Mouse (Mus musculus) intestine, embryonic 14.5 days (tissue): ENCODE results near the gene Hist2h2ab. TPM values are rescaled to one million over a fixed set of nuclear protein-coding genes. Genes with fewer than 3 reads are reported as not detected.
"Not testable (repeated sequence)": the region's sequence is repeated elsewhere in the genome, so short reads cannot be mapped to it uniquely, and the experiment has no call there.

ENCODE experiments used
- ATAC-seq: fragments of 200-750 bp; cut with Nextera tagmentation; replicated peaks from 2 replicates; pipeline ENCODE4 v1.8.0; 2017; ENCODE audit warnings: low read depth, moderate number of reproducible peaks, moderate TSS enrichment, moderate library complexity; ENCODE audit not compliant: low FRiP score, low TSS enrichment
- DNase-seq: peaks from one replicate; pipeline ENCODE4 v3.0.0-alpha.2; 2018; ENCODE audit warnings: low spot score
- H3K27ac ChIP-seq: fragments of 300-500 bp; sonication (generic); 2 replicates; pipeline ENCODE4 v1.5.1; 2014; ENCODE audit warnings: low read depth, mild to moderate bottlenecking, control low read depth
- H3K27me3 ChIP-seq: fragments of 300-500 bp; sonication (generic); replicated peaks from 2 replicates; pipeline ENCODE4 v1.6.1; 2014; ENCODE audit warnings: low read length, control low read depth; ENCODE audit not compliant: control insufficient read depth, insufficient read depth
- H3K36me3 ChIP-seq: fragments of 300-500 bp; sonication (generic); 2 replicates; pipeline ENCODE4 v1.6.1; 2014; ENCODE audit warnings: low read length, control low read depth; ENCODE audit not compliant: control insufficient read depth, insufficient read depth
- H3K4me1 ChIP-seq: fragments of 300-500 bp; sonication (generic); replicated peaks from 2 replicates; pipeline ENCODE4 v1.6.1; 2014; ENCODE audit warnings: low read length, control low read depth, mixed read lengths; ENCODE audit not compliant: control insufficient read depth, insufficient read depth
- H3K4me2 ChIP-seq: fragments of 300-500 bp; sonication (generic); 2 replicates; pipeline ENCODE4 v1.6.1; 2014; ENCODE audit warnings: low read length
- H3K4me3 ChIP-seq: fragments of 300-500 bp; sonication (generic); 2 replicates; pipeline ENCODE4 v1.5.1; 2014; ENCODE audit warnings: low read depth, low read length, control low read depth, mixed read lengths
- H3K9ac ChIP-seq: fragments of 300-500 bp; sonication (generic); 2 replicates; pipeline ENCODE4 v1.6.1; 2014; ENCODE audit warnings: mild to moderate bottlenecking, low read length
- H3K9me3 ChIP-seq: fragments of 300-500 bp; sonication (generic); 2 replicates; pipeline ENCODE4 v1.6.1; 2016; ENCODE audit warnings: low read length, control low read depth; ENCODE audit not compliant: control insufficient read depth
- WGBS: fragments of 180-500 bp; shearing (Covaris S2); extraction: QIAGEN DNeasy Blood & Tissue Kit; methylation state at CpG from one replicate; pipeline ENCODE4 v1.1.7; 2014; 5-methylcytosine and 5-hydroxymethylcytosine counted together
- polyA plus RNA-seq: library from polyadenylated mRNA; unstranded; fragments of >200 nt; fragmentation: Nextera tagmentation; extraction: Ambion mirVana; gene quantifications from 2 replicates; pipeline ENCODE4 v1.2.1, GENCODE M21; 2014

The Hist2h2ab gene
- polyA plus RNA-seq, 1 experiment from 2014 or later: 1.3 TPM

DNA sequence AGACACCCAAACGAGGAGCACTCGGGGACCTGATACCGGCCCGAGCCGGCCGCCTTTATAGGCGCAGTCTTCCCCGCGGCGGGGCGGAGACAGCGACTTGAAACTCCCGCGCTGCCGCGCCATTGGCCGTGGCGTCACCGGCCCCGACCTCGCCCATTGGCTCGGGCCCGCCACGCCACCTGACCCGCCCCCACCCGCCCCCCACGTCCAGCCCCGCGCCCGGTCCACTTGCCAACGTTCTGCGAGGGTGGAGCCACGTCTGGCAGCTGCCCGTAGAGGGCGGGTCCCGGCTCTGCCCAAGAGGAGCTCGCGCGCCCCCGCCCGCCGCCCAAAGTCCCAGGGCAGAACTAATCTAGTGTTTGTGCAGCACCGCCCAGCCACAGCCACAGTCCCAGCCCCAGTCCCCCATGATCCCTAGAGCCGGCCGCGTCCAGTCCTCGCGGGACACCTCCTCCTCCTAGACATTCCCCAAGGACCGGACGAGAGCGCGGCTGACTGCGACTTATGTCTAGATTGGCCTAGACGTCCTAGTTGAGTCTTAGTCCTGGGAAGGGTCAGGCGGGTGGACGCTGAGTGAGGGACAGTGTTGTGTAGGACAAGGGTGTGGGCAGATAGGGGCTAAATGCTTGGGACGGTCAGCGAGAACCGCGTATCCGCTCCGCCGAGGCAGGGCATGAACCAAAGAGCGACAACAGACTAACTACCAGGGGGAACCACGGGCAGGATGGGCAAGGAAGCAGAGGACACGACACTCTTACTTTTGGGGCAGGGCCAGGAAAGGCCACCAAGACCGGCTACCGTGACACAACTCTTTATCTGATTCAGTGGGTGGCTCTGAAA lies 19.5 kb downstream of the Hist2h2ab start, which contains the start of gene Hist2h3c2:
Gene Hist2h3c2, minus strand, starts transcription at position 174 of the 840 bp plus-strand sequence.
- Histone ChIP-seq H3K4me3 (peak within 1 kb of the TSS; percentile 55), H3K9ac (peak within 1 kb of the TSS; percentile 89), H3K4me2 (peak within 1 kb of the TSS; percentile 58), H3K27ac (peak within 1 kb of the TSS; percentile 86), H3K4me1 (peaks cover 16% of the 10 kb centered on the region)
- H3K27me3 ChIP-seq, H3K36me3 ChIP-seq, DNase-seq, H3K9me3 ChIP-seq: not testable (repeated sequence)
- under 1% methylated on average over 22 of the region's 68 CpGs for WGBS
- ATAC-seq: peak; percentile 87

GRCm38 (mm10) chr3:96239949-96240798 lies 20.5 kb downstream of the Hist2h2ab start, which contains the start of gene Hist2h2aa2:
Gene Hist2h2aa2, minus strand, starts transcription at chr3:96240276.
- Histone ChIP-seq H3K4me1 (peaks cover 21% of the 10 kb centered on the region), H3K9ac (peak within 1 kb of the TSS; percentile 68), H3K27ac (peak within 1 kb of the TSS; percentile 87), H3K4me2 (peak within 1 kb of the TSS; percentile 51), H3K4me3 (peak within 1 kb of the TSS; percentile 29)
- 6% methylated on average over 16 of the region's 85 CpGs for WGBS
- not testable (repeated sequence) for H3K36me3 ChIP-seq, H3K27me3 ChIP-seq, H3K9me3 ChIP-seq
- ATAC-seq: peak; percentile 82
- DNase-seq: peak; percentile 76

DNA sequence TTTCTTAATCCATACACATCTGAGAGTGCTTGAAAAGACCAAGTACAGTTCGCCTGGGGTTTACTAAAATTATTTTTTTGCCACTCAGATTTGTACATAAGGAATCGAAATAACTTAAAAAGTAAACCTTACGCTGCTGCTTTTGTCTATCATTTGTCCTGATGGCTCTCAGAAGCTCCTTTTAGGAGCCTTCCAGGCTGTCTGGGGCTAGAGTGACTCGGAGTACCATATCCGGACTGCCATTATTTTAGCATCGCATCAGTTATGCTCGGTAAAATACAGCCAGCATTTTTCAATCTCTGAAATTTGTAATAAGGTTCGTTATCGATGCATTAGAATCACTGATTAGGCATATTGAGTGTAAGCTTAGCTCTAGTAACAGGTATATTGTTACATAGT lies 21.1 kb downstream of the Hist2h2ab start:
- DNase-seq: no peak
- ATAC-seq: no peak
- WGBS: 78% methylated on average over 9 of the region's 9 CpGs
- Histone ChIP-seq H3K9me3 (no peaks in the 10 kb centered on the region), H3K9ac (peak overlapping the region; percentile 68), H3K4me2 (peak overlapping the region; percentile 51), H3K36me3 (no peaks in the 10 kb centered on the region), H3K4me3 (peak overlapping the region; percentile 29), H3K27me3 (no peaks in the 10 kb centered on the region), H3K27ac (peak overlapping the region; percentile 87), H3K4me1 (peaks cover 21% of the 10 kb centered on the region)

GRCm38 (mm10) chr3:96243921-96244572 lies 24.4 kb downstream of the Hist2h2ab start:
- peak overlapping the region; percentile 53 for H3K4me2 ChIP-seq
- peak overlapping the region; percentile 93 for H3K27ac ChIP-seq
- no peaks in the 10 kb centered on the region for H3K27me3 ChIP-seq
- H3K4me3 ChIP-seq: 0 out of 2 replicates have a peak overlapping the region, but pooled peaks have one; percentile 39
- ATAC-seq (no peak), DNase-seq (no peak)
- H3K36me3 ChIP-seq: no peaks in the 10 kb centered on the region
- H3K9me3 ChIP-seq: no peaks in the 10 kb centered on the region
- H3K4me1 ChIP-seq: peaks cover 18% of the 10 kb centered on the region
- WGBS: 77% methylated on average over 7 of the region's 7 CpGs
- H3K9ac ChIP-seq: peak overlapping the region; percentile 69

DNA sequence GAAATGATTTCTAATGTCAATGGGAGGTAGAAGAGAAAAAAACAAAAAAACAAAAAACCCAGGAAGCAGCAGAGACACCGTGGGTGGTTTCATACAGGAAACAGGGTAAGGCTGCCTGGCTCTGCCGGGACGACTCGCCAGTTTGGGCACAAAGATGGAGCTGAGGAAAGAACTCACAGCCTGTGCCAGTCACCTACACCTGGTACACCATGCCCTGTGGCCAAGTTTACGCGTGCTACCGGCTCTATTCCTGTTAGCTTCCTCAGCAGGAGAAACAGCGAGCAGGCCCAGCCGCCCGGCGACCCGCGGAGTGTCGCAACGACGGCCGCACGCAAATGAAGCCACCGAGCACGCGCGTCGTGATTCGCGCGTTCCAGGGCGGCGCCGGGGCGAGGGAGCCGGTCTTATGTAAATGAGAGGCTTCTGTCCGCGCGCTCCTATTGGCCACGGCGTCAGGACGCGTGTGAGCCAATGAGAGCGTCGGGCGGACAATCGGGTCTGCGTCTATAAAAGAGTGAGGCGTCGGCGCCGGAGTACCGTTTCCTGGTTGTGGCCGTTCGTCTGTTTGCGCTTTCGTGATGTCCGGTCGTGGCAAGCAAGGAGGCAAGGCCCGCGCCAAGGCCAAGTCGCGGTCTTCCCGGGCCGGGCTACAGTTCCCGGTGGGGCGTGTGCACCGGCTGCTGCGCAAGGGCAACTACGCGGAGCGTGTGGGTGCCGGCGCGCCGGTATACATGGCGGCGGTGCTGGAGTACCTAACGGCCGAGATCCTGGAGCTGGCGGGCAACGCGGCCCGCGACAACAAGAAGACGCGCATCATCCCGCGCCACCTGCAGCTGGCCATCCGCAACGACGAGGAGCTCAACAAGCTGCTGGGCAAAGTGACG lies 25.6 kb downstream of the Hist2h2ab start, which contains the start of gene Hist2h2aa1:
Gene Hist2h2aa1, plus strand, starts transcription at position 495 of the 884 bp plus-strand sequence.
- H3K27me3 ChIP-seq, H3K36me3 ChIP-seq, H3K9me3 ChIP-seq: not testable (repeated sequence)
- peak within 1 kb of the TSS; percentile 69 for H3K9ac ChIP-seq
- peak; percentile 90 for DNase-seq
- H3K4me1 ChIP-seq: peaks cover 18% of the 10 kb centered on the region
- peak within 1 kb of the TSS; percentile 39 for H3K4me3 ChIP-seq
- peak within 1 kb of the TSS; percentile 53 for H3K4me2 ChIP-seq
- 0% methylated on average over 25 of the region's 88 CpGs for WGBS
- peak within 1 kb of the TSS; percentile 93 for H3K27ac ChIP-seq
- peak; percentile 87 for ATAC-seq

- Histone ChIP-seq H3K4me3 (peak overlapping the region; percentile 26), H3K27ac (0 out of 2 replicates have a peak overlapping the region, but pooled peaks have one; percentile 59), H3K4me1 (peaks cover 14% of the 10 kb centered on the region; the same call in 1 of the 2 replicates)
- not testable (repeated sequence) for ATAC-seq, H3K4me2 ChIP-seq, H3K9me3 ChIP-seq, DNase-seq, H3K36me3 ChIP-seq, H3K27me3 ChIP-seq, H3K9ac ChIP-seq
- WGBS: 1% methylated on average over 10 of the region's 21 CpGs
Measured at GRCm38 (mm10) chr3:96246018-96246417, 26.4 kb downstream of the Hist2h2ab start.

GRCm38 (mm10) chr3:96246427-96246856 lies 26.8 kb downstream of the Hist2h2ab start, which contains the start of gene Hist2h3c1:
Gene Hist2h3c1, plus strand, starts transcription at chr3:96246685.
- peak within 1 kb of the TSS; percentile 77 for H3K27ac ChIP-seq
- H3K4me3 ChIP-seq: peak within 1 kb of the TSS; percentile 48
- H3K4me2 ChIP-seq: peak within 1 kb of the TSS; percentile 56
- not testable (repeated sequence) for H3K9me3 ChIP-seq, DNase-seq, H3K27me3 ChIP-seq, H3K36me3 ChIP-seq
- H3K4me1 ChIP-seq: peaks cover 14% of the 10 kb centered on the region; the same call in 1 of the 2 replicates
- ATAC-seq: peak; percentile 90
- peak within 1 kb of the TSS; percentile 62 for H3K9ac ChIP-seq
- no CpG with 5 or more reads among the region's 47 CpGs for WGBS
